In genomic region chr10:13170739-13171448, GRCm38 (mm10) we compare ENCODE assay signal across 9 mouse cellular contexts. TPM values are rescaled to one million over a fixed set of nuclear protein-coding genes. Genes with fewer than 3 reads are reported as not detected.
DNase-seq lines count a peak whose midpoint lies in the region; ATAC-seq lines count a peak whose summit lies in the region.
"Had no signal": no experiment of that assay in that cellular context is flagged by ENCODE, and none has a peak within 500 bp of the region (broad histone marks: within the 10 kb centered on the region; RNA-seq: fewer than 3 reads in every experiment).

No protein-coding gene starts in this region.

- 40% methylated on average over 12 of the region's 12 CpGs for WGBS in liver, embryonic 12.5 days (ENCODE audit: insufficient replicate concordance)
- WGBS in midbrain, embryonic 15.5 days, result 38% methylated on average over 12 of the region's 12 CpGs

- peak; percentile 13 for DNase-seq in liver
- peak; percentile 45 for DNase-seq in embryo, embryonic 9.5 days (ENCODE audit: extremely low spot score)
- DNase-seq in heart, postnatal 10 days, result peak; percentile 18 to 29
- no peak for DNase-seq in urinary bladder, adult 2 months (ENCODE audit: low spot score)
- no peak for DNase-seq in spleen, postnatal 4 days (ENCODE audit: low spot score in 2 of 2)
- DNase-seq in right cerebral cortex, postnatal 25 days, result no peak

- intact Hi-C loops in heart, postnatal 10 days (cut with DNase I), result no loop called here

- peaks cover 10% of the 10 kb centered on the region; the same call in 1 of the 2 replicates for H3K4me1 ChIP-seq in liver, embryonic 12.5 days
- H3K4me1 ChIP-seq in midbrain, embryonic 15.5 days, result 0 out of 2 replicates have a peak, but pooled peaks cover 4% of the 10 kb centered on the region

- no peak overlapping the region for H3K4me3 ChIP-seq in liver, embryonic 12.5 days
- H3K4me3 ChIP-seq in midbrain, embryonic 15.5 days, result no peak overlapping the region

- ATAC-seq in liver, embryonic 12.5 days, result no peak
- peak; percentile 76 for ATAC-seq in midbrain, embryonic 15.5 days (replicated peaks)

- no peaks in the 10 kb centered on the region for H3K9me3 ChIP-seq in liver, embryonic 12.5 days (replicated peaks)
- H3K9me3 ChIP-seq in midbrain, embryonic 15.5 days, result no peaks in the 10 kb centered on the region

- H3K27ac ChIP-seq in liver, embryonic 12.5 days, result no peak overlapping the region
- no peak overlapping the region for H3K27ac ChIP-seq in midbrain, embryonic 15.5 days

- H3K4me2 ChIP-seq in liver, embryonic 12.5 days, result no peak overlapping the region
- no peak overlapping the region for H3K4me2 ChIP-seq in midbrain, embryonic 15.5 days

- no peaks in the 10 kb centered on the region for H3K27me3 ChIP-seq in liver, embryonic 12.5 days (replicated peaks)
- no peaks in the 10 kb centered on the region for H3K27me3 ChIP-seq in midbrain, embryonic 15.5 days (replicated peaks)

- H3K36me3 ChIP-seq in liver, embryonic 12.5 days, result peaks cover 5% of the 10 kb centered on the region; the same call in 1 of the 2 replicates
- H3K36me3 ChIP-seq in midbrain, embryonic 15.5 days (replicated peaks), result no peaks in the 10 kb centered on the region

- H3K9ac ChIP-seq in liver, embryonic 12.5 days, result no peak overlapping the region
- H3K9ac ChIP-seq in midbrain, embryonic 15.5 days, result no peak overlapping the region

RNA-seq across cellular contexts. Expression of gene Zc2hc1b, which starts 6.9 kb away (rescaled TPM):
- not detected in 2 replicates for polyA plus RNA-seq in liver, embryonic 12.5 days (2016; fragmentation: Nextera tagmentation; extraction: Ambion mirVana)
- not detected for total RNA-seq in heart, postnatal 10 days (2021)
- not detected in 2 replicates for polyA plus RNA-seq in midbrain, embryonic 15.5 days (2015; fragmentation: Nextera tagmentation; extraction: Ambion mirVana)
- not detected in 2 replicates for polyA plus RNA-seq in urinary bladder, adult 2 months (2012; rRNA removed)
- total RNA-seq: layer of hippocampus, adult 8-10 months had no signal

RNA-seq across cellular contexts. Expression of gene Ltv1, which starts 22.1 kb away (rescaled TPM):
- 58.3 and 61.1 TPM in 2 replicates for polyA plus RNA-seq in liver, embryonic 12.5 days (2016; fragmentation: Nextera tagmentation; extraction: Ambion mirVana)
- total RNA-seq in heart, postnatal 10 days (2021), result 10 to 100 TPM; 24.9 to 28.2 TPM
- polyA plus RNA-seq in midbrain, embryonic 15.5 days (2015; fragmentation: Nextera tagmentation; extraction: Ambion mirVana), result 30.9 and 33.7 TPM in 2 replicates
- 27.8 and 28.4 TPM in 2 replicates for polyA plus RNA-seq in urinary bladder, adult 2 months (2012; rRNA removed)

Comparison
In these comparisons a context has a peak if more than half of its experiments do, and no peak if none do; other contexts are left out.
1. DNase-seq: peak in liver (single experiment), embryo, embryonic 9.5 days (single experiment) and heart, postnatal 10 days (2 of 2); none in urinary bladder, adult 2 months (single experiment), spleen, postnatal 4 days (0 of 2) and right cerebral cortex, postnatal 25 days (single experiment).